Mouse (Mus musculus): ENCODE measurements around the gene Pla2g2f.

DNA sequence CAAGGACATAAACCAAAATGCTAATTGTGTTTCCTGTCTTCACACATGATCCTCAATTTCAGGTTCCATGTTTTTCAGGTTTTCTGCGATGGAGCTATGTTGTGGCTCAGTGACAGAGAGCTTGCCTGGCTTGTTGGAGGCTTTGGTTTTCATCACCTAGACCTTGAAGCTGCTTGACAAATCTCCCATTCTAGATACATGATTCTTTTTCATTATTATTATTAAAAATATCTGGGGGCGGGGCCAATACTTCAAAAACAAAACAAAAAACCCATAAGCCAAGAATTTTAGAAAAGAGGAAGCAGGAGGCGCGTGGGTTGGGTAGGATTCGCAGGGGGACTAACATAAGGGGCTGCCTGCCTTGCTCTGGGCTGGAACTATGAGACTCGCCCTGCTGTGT is 18.0 kb upstream of the Pla2g2f start, which contains the start of gene Pla2g2d:
- TF ChIP-seq POLR2A (IDR thresholded peaks at IDR 0.05; ENCODE audit: borderline replicate concordance, control insufficient read depth, low read depth, low read length), result no peak
- TF ChIP-seq CTCF (IDR thresholded peaks at IDR 0.05; ENCODE audit: control insufficient read depth, insufficient read depth, low read length), result no peak

Measured in bone marrow, adult 2 months (tissue).